Mouse (Mus musculus) heart, embryonic 15.5 days (tissue): ENCODE measurements around the gene Rtn1. TPM values are rescaled to one million over a fixed set of nuclear protein-coding genes. Genes with fewer than 3 reads are reported as not detected.

Source experiments
- ATAC-seq: fragments of 200-750 bp; cut with Nextera tagmentation; replicated peaks from 2 replicates; pipeline ENCODE4 v1.8.0; 2017; ENCODE audit warnings: low read depth, moderate TSS enrichment; ENCODE audit not compliant: insufficient number of reproducible peaks, insufficient read depth, low FRiP score
- H3K27ac ChIP-seq: fragments of 300-500 bp; sonication (generic); 2 replicates; pipeline ENCODE4 v1.5.1; 2015; ENCODE audit warnings: mild to moderate bottlenecking, inconsistent platforms
- H3K27me3 ChIP-seq: fragments of 300-500 bp; sonication (generic); 2 replicates; pipeline ENCODE4 v1.6.1; 2015; ENCODE audit warnings: inconsistent platforms
- H3K36me3 ChIP-seq: fragments of 300-500 bp; sonication (generic); 2 replicates; pipeline ENCODE4 v1.6.1; 2015; ENCODE audit warnings: mild to moderate bottlenecking, inconsistent platforms
- H3K4me1 ChIP-seq: fragments of 300-500 bp; sonication (generic); replicated peaks from 2 replicates; pipeline ENCODE4 v1.6.1; 2015; ENCODE audit warnings: inconsistent platforms
- H3K4me2 ChIP-seq: fragments of 300-500 bp; sonication (generic); 2 replicates; pipeline ENCODE4 v1.6.1; 2015; ENCODE audit warnings: inconsistent platforms, mild to moderate bottlenecking, moderate library complexity
- H3K4me3 ChIP-seq: fragments of 300-500 bp; sonication (generic); 2 replicates; pipeline ENCODE4 v1.5.1; 2015; ENCODE audit warnings: mild to moderate bottlenecking, inconsistent platforms
- H3K9ac ChIP-seq: fragments of 300-500 bp; sonication (generic); 2 replicates; pipeline ENCODE4 v1.6.1; 2015; ENCODE audit warnings: mild to moderate bottlenecking, inconsistent platforms
- H3K9me3 ChIP-seq: fragments of 300-500 bp; sonication (generic); replicated peaks from 2 replicates; pipeline ENCODE4 v1.6.1; 2016; ENCODE audit warnings: inconsistent platforms
- WGBS: fragments of 180-500 bp; shearing (Covaris S2); methylation state at CpG from one replicate; pipeline ENCODE4 v1.1.7; 2015; ENCODE audit warnings: mixed read lengths; 5-methylcytosine and 5-hydroxymethylcytosine counted together
- polyA plus RNA-seq: library from polyadenylated mRNA; unstranded; fragments of >200 nt; fragmentation: Nextera tagmentation; extraction: Ambion mirVana; gene quantifications from 2 replicates; pipeline ENCODE4 v1.2.1, GENCODE M21; 2015

The Rtn1 gene
- polyA plus RNA-seq, 1 experiment from 2014 or later, result 12.8 TPM

DNA sequence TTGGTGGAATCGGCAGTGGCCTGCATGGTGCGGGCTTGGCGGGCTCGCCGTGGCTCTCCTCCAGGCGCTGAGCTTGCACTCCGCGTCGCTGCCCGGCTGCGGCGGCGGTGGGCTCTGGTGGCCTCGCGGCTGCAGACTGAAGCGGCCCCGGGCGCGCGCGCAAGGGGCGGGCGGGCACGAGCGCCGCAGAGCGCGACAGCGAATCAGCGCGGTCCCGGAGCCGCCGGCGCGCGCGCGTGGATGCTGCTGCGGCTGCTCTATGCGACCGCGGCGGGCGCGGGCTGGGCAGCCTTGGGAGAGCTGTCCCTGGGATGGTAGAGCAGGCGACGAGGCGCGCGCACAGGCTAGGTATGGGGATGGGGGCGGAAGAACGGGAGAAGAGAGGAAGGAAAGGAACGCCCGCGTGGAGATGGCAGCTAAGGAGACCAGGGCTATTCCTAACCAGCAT, 172.3 kb downstream of the Rtn1 start:
- no peaks in the 10 kb centered on the region for H3K36me3 ChIP-seq
- WGBS, result under 1% methylated on average over 56 of the region's 56 CpGs
- peak overlapping the region; percentile 59 for H3K4me3 ChIP-seq
- H3K27ac ChIP-seq, result no peak overlapping the region
- H3K9me3 ChIP-seq, result no peaks in the 10 kb centered on the region
- H3K4me2 ChIP-seq, result peak overlapping the region; percentile 91
- peak overlapping the region; percentile 54 for H3K9ac ChIP-seq
- peak; percentile 84 for ATAC-seq
- H3K27me3 ChIP-seq, result peaks cover 39% of the 10 kb centered on the region
- peaks cover 9% of the 10 kb centered on the region; the same call in 1 of the 2 replicates for H3K4me1 ChIP-seq

DNA sequence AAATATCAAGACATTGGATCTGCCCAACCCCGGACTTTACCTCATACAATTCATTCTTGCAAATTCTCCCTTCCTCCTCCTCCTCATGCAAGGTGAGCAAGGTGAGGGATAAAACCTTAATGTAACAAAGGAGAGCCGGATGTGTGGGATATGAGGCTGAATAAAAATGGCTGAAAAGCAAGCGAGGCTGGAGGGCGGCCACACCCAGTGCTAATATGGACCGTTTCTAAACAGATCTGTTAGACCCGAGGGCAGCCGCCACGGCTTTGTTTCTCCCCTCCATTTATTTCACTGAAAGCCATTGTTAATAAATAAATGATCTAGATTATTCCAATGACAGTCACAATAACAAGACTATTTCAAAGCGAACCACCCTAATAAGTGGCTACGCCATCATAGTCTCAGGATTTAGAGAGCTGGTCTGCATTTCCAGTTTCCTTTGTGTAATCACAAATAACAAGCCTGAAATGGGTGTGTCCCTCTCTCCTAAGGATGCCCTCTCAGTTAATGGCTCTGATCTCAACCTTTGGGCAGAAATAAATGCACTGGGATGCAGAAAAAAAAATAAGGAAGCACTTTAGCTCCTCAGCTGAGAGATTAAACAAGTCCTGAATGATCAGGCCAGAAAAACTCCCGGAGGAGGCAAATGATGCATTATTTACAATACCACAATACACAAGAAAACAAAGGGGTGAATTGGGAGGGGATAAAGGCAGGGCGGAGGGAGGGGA, 173.1 kb downstream of the Rtn1 start:
- H3K27me3 ChIP-seq, result peaks cover 39% of the 10 kb centered on the region
- 69% methylated on average over 12 of the region's 12 CpGs for WGBS
- no peaks in the 10 kb centered on the region for H3K9me3 ChIP-seq
- ATAC-seq, result no peak
- no peak overlapping the region for H3K27ac ChIP-seq
- peak overlapping the region; percentile 91 for H3K4me2 ChIP-seq
- H3K4me1 ChIP-seq, result peaks cover 9% of the 10 kb centered on the region; the same call in 1 of the 2 replicates
- H3K36me3 ChIP-seq, result no peaks in the 10 kb centered on the region
- H3K9ac ChIP-seq, result no peak overlapping the region; the same call in 1 of the 2 replicates
- H3K4me3 ChIP-seq, result peak overlapping the region; percentile 59

DNA sequence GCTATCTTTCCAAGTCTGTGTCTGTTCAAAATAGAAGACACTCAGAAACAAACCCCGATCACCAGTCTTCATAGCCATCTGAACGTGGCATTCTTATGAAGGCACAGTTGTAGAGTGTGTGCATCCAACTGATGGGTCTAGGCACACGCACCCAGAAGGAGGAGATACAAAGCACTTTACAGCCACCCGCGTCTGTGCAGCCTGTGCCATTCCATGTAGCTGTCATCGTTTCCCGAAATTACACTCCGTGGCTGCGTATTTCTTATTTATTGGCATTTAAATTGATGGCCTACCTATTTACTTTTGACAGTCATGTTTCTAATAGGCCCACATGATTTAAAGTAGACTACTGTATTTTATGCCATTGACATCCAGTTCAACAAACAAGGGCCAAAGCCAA, 173.9 kb downstream of the Rtn1 start:
- H3K4me1 ChIP-seq, result peaks cover 9% of the 10 kb centered on the region; the same call in 1 of the 2 replicates
- H3K27me3 ChIP-seq, result peaks cover 39% of the 10 kb centered on the region
- H3K27ac ChIP-seq, result no peak overlapping the region
- ATAC-seq, result no peak
- no peak overlapping the region for H3K9ac ChIP-seq
- H3K9me3 ChIP-seq, result no peaks in the 10 kb centered on the region
- no peak overlapping the region for H3K4me3 ChIP-seq
- WGBS, result 91% methylated on average over 9 of the region's 9 CpGs
- no peaks in the 10 kb centered on the region for H3K36me3 ChIP-seq
- H3K4me2 ChIP-seq, result no peak overlapping the region

DNA sequence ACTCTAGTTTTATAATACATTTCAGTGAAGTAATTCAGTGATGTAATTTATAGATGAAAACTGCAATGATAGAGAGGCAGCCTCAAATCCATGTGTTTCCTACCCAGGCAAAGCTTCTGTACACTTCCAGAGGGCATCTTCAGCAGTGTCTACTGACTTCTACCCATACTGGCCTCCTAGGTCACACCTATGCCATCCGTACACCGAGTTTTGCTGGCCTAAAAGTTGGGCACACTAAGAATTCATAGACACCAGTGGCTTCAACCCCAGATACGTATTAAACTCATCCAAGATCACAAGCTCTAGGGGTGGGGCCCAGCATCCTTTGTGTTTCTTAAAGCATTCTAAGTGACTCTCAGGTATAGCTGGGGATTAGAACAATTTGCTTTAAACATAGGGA, 174.7 kb downstream of the Rtn1 start:
- no peaks in the 10 kb centered on the region for H3K36me3 ChIP-seq

DNA sequence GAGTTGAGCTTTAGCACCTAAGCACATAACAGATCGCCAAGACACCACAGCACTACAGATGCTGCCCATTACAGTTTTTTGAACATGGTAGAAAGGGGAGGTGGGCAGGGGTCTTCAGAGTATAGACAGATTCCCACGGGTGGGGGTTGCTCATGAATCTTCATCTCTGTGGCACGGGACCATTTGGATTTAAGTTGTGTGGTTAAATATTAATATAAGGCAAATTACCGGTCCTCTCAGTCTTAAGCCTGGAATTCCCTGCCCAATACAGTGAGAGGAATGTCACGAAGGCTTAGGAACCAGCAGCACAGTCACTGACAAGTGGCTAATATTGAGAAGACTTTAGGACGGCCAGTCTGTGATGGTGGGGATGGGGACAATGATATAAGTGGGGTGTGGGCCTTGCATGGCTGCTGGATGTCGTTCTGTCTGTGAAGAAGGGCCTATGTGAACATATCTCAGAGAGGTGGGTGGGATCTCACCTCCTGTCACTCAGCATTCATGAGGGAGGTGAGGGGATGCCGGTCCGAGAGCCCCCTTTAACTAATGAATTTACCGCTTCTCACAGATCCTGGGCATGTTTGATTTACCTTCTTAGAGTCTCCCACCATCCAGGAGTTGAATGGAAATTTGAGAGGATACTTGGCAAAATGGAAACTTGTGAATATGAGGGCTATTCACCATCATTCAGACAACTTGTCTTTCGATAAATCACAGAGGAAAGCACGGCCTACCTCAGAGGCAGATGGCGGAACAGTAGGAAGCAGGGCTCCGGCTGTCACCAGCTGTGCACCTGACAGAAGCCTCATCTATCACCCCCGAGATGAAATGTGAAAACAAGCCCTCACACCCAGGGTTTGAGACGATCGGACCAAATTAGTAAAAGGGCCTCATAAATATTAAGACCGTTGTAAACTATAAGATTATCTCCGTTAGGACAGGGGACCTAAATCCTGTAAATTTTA, 175.7 kb downstream of the Rtn1 start:
- H3K4me1 ChIP-seq, result peaks cover 9% of the 10 kb centered on the region; the same call in 1 of the 2 replicates
- H3K36me3 ChIP-seq, result no peaks in the 10 kb centered on the region
- no peak for ATAC-seq
- H3K27me3 ChIP-seq, result peaks cover 36% of the 10 kb centered on the region
- no peak overlapping the region for H3K27ac ChIP-seq
- H3K9ac ChIP-seq, result no peak overlapping the region
- no peaks in the 10 kb centered on the region for H3K9me3 ChIP-seq
- 79% methylated on average over 19 of the region's 19 CpGs for WGBS
- no peak overlapping the region for H3K4me2 ChIP-seq
- no peak overlapping the region for H3K4me3 ChIP-seq

More for the DNA sequence above, 174.7 kb downstream of the Rtn1 start:
- peaks cover 9% of the 10 kb centered on the region; the same call in 1 of the 2 replicates for H3K4me1 ChIP-seq
- no peak overlapping the region for H3K27ac ChIP-seq
- no peak overlapping the region for H3K9ac ChIP-seq
- no peak for ATAC-seq
- H3K4me2 ChIP-seq, result no peak overlapping the region
- peaks cover 39% of the 10 kb centered on the region for H3K27me3 ChIP-seq
- no peak overlapping the region for H3K4me3 ChIP-seq
- WGBS, result 88% methylated on average over 3 of the region's 3 CpGs
- no peaks in the 10 kb centered on the region for H3K9me3 ChIP-seq

DNA sequence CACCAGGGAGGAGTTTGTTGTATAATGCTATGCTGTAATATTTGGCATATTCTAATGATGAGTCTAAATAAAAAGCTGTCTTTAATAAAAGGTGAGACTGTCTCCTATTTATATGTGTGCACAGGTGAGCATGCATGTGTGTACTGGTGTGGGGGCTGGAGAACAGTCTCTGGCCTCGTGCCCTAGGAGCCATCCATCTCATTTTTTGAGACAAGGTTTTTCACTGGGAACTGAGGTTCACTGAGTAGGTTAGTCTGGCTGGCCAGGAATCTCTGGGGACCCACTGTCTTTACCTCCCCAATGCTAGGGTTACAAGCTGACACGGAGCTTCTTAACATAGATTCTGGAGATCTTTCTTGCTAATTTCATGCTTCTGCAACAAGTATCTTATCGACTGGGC, 176.7 kb downstream of the Rtn1 start:
- 65% methylated on average over 3 of the region's 3 CpGs for WGBS
- Histone ChIP-seq H3K9ac (no peak overlapping the region), H3K36me3 (no peaks in the 10 kb centered on the region), H3K4me1 (peaks cover 9% of the 10 kb centered on the region; the same call in 1 of the 2 replicates), H3K4me2 (no peak overlapping the region), H3K9me3 (no peaks in the 10 kb centered on the region), H3K4me3 (no peak overlapping the region), H3K27me3 (peaks cover 28% of the 10 kb centered on the region), H3K27ac (no peak overlapping the region)
- ATAC-seq, result no peak

DNA sequence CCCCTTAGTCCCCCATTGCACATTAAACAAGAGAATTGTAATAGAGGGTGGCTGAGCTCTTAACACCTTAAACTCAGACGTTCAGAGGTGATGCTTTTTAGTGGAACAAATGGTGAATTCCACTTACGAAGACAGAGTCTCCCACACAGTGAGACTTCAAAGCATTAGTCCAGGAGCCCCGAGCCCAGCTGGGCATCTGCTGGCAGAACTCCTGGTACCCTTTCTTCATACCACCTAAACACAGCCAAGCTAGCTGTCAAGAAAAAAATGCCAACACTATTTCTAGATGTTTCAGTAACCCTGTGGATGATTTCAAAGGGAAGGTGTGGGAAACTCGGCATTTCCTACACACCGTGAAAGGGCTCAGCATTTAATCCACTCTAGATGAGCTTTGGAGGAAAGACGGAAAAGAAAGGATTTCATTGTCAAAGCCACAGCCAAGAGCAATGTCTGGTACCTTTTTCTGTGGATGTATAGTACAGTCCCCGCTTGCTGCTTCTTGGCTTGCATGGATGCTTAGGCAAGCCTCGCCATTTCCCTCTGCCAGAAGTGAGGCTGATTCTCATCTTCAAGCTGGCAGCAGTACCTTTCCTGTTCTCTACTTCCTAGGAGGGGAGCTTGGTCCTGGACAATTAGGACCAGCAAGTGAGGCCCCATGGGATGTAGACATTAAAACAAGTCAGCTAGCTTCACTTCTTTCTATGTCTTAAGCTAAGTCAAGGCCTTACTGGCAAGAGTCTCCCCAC, 179.2 kb downstream of the Rtn1 start:
- no peak overlapping the region for H3K4me2 ChIP-seq
- 0 out of 2 replicates have a peak, but pooled peaks cover 5% of the 10 kb centered on the region for H3K27me3 ChIP-seq
- H3K9ac ChIP-seq, result no peak overlapping the region
- 72% methylated on average over 8 of the region's 8 CpGs for WGBS
- H3K9me3 ChIP-seq, result no peaks in the 10 kb centered on the region
- H3K4me1 ChIP-seq, result no peaks in the 10 kb centered on the region
- H3K4me3 ChIP-seq, result no peak overlapping the region
- H3K36me3 ChIP-seq, result no peaks in the 10 kb centered on the region
- ATAC-seq, result no peak
- no peak overlapping the region for H3K27ac ChIP-seq

DNA sequence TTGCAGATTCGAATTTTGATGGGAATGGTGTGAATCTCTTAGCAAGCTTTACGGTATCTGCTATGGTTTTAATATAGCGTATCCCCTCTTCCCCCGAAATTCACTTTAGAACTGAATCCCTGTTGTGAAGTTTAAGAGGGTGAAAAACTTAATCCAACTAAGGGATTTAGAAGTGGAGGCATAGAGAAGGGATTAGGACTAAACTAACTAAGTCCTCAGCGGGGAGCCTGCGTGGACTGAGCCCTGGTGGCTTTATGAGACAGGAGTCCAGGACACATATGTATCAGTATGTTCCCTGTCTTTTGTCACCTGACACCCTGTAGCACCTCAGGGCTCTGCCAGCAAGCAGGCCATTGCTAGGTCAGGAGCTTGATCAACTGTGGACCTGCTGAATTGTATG, 181.1 kb downstream of the Rtn1 start:
- no peaks in the 10 kb centered on the region for H3K27me3 ChIP-seq
- WGBS, result 76% methylated on average over 6 of the region's 6 CpGs
- H3K27ac ChIP-seq, result no peak overlapping the region
- no peak overlapping the region for H3K9ac ChIP-seq
- H3K4me1 ChIP-seq, result no peaks in the 10 kb centered on the region
- no peaks in the 10 kb centered on the region for H3K9me3 ChIP-seq
- no peaks in the 10 kb centered on the region for H3K36me3 ChIP-seq
- H3K4me2 ChIP-seq, result no peak overlapping the region
- no peak overlapping the region for H3K4me3 ChIP-seq
- ATAC-seq, result no peak

DNA sequence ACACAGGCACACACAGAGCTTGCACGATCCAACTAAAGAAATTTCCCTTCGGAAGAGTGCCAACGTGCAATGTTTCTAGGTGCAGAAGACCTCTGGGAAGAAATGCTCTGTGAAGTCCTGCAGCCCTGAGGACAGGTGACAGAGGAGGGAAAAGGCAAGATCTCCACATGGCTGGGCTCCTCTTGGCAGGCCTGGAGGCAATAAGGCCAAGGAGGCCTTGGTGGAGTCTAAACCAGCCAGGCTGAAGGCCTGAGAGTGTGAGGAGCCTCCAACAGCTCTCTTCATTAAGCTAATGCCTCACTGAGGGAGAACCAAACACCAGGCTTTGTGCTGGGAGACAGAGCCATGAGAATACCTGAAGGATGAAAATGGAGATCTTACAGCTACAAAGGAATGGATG, 183.5 kb downstream of the Rtn1 start:
- Histone ChIP-seq H3K9me3 (no peaks in the 10 kb centered on the region), H3K4me3 (no peak overlapping the region), H3K27ac (no peak overlapping the region), H3K36me3 (no peaks in the 10 kb centered on the region), H3K4me1 (no peaks in the 10 kb centered on the region), H3K9ac (no peak overlapping the region), H3K27me3 (no peaks in the 10 kb centered on the region), H3K4me2 (no peak overlapping the region)
- ATAC-seq, result no peak
- WGBS, result 92% methylated on average over 3 of the region's 3 CpGs

DNA sequence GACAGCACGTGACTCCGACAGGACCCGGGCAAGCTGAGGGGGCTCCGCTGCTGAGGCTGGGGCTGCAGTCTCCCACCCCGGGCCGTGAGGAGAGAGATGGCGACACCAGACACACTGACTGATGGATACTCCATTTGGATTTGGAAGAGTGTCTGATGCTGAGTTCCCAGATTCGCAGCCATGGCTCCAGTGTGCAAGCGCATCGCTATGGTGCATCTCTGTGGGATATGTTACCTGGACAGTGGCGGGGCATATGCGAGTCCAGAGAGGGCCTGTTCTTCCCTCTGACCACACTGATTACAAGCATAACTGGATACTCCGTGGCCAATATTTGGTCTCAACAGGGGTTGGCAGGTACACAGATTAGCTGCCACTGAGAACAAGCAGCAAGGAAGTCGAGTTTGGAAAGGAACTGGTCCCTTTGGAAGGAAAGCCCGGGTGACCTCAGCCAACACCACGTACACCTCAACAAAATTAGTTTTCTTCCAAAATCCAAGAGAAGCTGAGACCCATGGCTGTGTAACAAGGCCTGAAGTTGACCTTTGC, 185.2 kb downstream of the Rtn1 start:
- Histone ChIP-seq H3K27me3 (no peaks in the 10 kb centered on the region), H3K4me3 (no peak overlapping the region), H3K36me3 (no peaks in the 10 kb centered on the region), H3K4me2 (no peak overlapping the region), H3K27ac (no peak overlapping the region), H3K9me3 (no peaks in the 10 kb centered on the region), H3K9ac (no peak overlapping the region), H3K4me1 (no peaks in the 10 kb centered on the region)
- no peak for ATAC-seq
- 90% methylated on average over 16 of the region's 16 CpGs for WGBS
